Mouse (Mus musculus) ES-Bruce4 (cell line): ENCODE results near the gene Catsper2.

Experiments
- CTCF ChIP-seq: IDR thresholded peaks from one replicate; pipeline ENCODE4 v1.8.1; 2011; ENCODE audit warnings: low read depth, low read length
- EP300 ChIP-seq: IDR thresholded peaks from 2 replicates; pipeline ENCODE4 v1.6.1; 2011; ENCODE audit warnings: low read depth, low read length; ENCODE audit not compliant: insufficient read depth

- no peak for TF ChIP-seq CTCF
- no peak for TF ChIP-seq EP300
Measured at GRCm38 (mm10) chr2:121354378-121354777, 59.2 kb downstream of the Catsper2 start.
